Mouse (Mus musculus) thymus, postnatal 36 days (tissue): Measurements from ENCODE around the gene Pkdrej.

Source experiments
- DNase-seq, 2 experiments: peaks; one replicate each; pipeline ENCODE4 v3.0.0; 2022; ENCODE audit warnings: mixed read lengths in 2 of 2

Pkdrej gene

GRCm38 (mm10) chr15:85765022-85765421, 56.5 kb downstream of the Pkdrej start:
- DNase-seq: no peak
